Mouse (Mus musculus): ENCODE measurements around the gene Usp4.

Gene Usp4

GRCm38 (mm10) chr9:108412221-108412620, 64.6 kb downstream of the Usp4 start:
- no peak for DNase-seq (ENCODE audit: low spot score in 2 of 2)

GRCm38 (mm10) chr9:108428384-108428783, 80.7 kb downstream of the Usp4 start, which contains the start of gene Ccdc36:
Ccdc36 (minus strand) TSS chr9:108428484.
- no peak for DNase-seq (ENCODE audit: low spot score in 2 of 2)

- DNase-seq (ENCODE audit: low spot score in 2 of 2), result no peak
These were observed 83.9 kb downstream of the Usp4 start for GRCm38 (mm10) chr9:108431431-108432067.

- no peak for DNase-seq (ENCODE audit: low spot score in 2 of 2)
These were observed 88.5 kb downstream of the Usp4 start, which contains the start of gene BC048562 for GRCm38 (mm10) chr9:108436182-108436581. BC048562 (plus strand) TSS chr9:108436482.

GRCm38 (mm10) chr9:108439176-108439575, 91.5 kb downstream of the Usp4 start:
- no peak for DNase-seq (ENCODE audit: low spot score in 2 of 2)

- peak; percentile 56 to 66 for DNase-seq (ENCODE audit: low spot score in 2 of 2)
These were observed 92.8 kb downstream of the Usp4 start for GRCm38 (mm10) chr9:108440485-108440884.

- DNase-seq (ENCODE audit: low spot score in 2 of 2), result peak; percentile 32 to 62
These were observed 93.7 kb downstream of the Usp4 start for GRCm38 (mm10) chr9:108441236-108441919.

Data from right cerebral cortex, adult 2 months (tissue).